Mouse (Mus musculus) T-helper 2 cell (primary cell): ENCODE data around the gene Mafk.

Experiments used
- in situ Hi-C: fragments of 300-600 bp; cut with MboI, MseI; formaldehyde crosslinking; loops from one replicate; pipeline ENCODE4 v1.15.1; 2025; ENCODE audit warnings: high pct_unique_total_duplicates

Gene Mafk

DNA sequence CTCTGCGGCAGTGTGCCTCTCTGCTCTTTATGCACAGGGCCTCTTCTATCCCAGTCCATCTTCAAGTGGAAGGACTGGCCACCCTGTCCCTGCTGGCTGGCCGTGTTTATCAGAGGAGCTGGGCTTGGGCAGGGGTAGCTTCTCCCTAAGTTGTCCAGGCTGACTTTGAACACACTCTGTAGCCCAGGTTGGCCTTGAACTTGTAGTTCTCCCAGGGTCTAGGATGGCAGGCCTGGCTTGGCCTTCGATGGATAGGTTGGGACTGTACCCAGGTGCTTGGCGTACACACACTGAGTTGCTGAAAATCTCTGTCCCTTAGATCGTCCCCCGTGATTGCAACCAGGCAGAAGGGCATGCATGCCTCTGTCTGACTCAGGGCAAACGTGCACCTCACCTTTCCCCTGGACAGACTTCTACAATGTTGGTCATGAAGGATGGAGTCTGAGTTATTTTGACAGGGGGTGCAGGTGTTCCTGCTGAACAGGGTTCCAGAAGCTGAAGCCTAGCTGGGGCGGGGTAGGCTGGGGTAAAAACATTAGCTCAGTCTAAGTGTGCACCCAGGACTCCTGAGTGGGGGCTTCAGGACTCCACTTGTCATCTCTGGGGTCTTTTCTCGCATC is 4.8 kb downstream of the Mafk start:
- in situ Hi-C loops, result no loop called here

DNA sequence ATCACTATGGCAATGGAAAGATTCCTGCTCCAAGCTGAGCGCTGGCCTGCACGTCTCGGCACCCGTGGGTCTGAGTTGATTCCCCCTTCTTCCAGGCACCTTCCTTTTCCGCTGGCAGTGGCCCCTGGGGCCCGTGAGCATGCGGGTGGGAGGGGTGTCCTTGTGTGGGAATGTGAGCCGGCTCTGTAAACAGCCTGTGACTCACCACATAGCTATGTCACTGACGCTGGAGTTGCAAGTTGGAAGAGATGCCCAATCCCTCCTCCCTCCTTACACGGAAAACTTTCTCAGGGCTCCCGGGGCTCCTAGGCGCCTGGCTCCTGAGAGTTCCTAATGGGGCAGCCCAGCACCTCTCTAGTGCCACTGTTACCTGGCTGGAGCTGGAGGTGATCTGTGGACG is 5.6 kb downstream of the Mafk start:
- in situ Hi-C loops, result no loop called here

DNA sequence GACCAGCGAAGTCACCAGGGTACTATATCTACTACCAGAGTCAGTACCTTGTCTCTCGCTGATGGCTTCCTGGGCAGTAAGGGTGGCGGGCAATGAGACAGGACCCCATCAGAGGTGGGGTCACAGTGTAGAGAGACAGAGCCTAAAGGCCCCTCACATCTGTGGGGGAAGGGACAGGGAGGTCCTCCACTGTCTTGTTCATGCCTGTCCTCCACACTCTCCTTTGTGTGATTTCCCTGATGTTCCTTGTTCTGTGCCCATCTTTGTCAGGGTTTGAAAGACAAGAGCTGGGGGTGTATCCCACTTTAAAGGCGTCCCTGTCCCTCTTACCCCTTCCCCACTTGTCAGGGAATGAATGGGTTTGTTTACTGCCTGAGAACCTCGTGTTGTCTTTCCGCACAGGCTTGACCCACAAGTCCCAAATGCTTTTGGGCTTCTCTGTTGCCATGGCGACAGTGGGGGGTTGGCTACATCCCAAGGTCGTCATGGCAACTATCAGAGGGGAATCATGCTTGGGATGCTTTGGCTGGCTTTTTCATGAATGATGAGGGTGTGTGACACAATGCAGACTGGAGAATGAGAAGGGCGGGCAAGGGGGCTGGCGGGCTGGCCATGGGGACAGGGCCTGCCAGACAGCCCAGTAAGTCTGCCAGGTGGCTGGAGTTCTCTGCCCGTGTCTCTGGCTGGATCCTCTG is 6.3 kb downstream of the Mafk start:
- in situ Hi-C loops, result no loop called here

DNA sequence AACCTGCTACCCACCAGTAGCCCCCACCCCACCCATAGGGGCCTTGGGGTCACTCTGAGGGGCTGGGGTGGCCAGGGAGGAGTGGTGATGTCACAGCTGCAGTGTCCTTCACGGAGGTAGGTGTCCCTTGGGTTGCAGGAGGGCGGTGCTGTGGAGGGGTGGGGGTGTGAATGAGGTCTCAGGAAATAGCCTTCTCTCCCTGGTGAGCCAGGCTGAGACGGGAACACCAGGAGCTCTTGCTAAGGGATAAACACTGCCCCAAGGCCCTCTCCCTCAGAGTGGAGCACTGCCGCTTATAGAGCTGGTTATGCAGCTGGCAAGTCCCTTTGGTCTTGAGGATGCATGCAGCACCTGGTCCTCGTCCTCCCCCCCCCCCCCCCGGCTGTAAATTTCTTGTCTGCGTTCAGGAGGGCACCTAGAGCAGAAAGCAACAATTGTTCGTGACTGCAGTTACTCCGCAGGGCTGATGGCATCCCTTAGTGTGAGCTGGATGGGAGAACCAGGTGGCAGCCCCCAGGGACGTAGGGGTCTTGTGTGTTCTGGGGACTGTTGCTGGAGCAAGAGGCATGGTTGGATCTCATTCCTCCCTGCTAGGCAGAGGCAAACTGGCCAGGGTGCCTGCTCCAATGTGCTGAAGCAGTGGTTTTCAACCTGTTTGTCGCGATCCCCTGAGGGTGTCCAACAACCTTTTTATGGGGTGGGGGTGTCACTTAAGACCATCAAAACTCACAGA is 7.0 kb downstream of the Mafk start:
- in situ Hi-C loops, result no loop called here

DNA sequence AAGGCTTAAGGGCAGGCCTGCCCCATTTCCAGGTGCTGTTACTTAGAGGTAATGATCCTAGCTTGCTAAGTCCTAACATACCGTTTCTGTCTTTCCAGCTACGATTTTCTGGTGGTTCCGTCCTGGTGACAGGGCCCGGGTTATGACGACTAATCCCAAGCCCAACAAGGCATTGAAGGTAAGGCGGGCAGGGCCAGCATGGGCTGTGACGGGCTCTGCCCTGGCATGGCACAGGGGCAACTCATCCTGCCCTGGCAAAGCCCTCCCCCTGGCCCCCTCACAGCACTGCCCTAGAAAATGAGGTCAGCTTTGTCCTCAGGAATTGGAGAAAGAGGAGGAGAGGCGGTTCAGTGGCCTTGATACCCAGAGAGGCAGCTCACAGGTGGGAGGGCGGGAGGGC is 7.7 kb downstream of the Mafk start:
- in situ Hi-C loops, result no loop called here

DNA sequence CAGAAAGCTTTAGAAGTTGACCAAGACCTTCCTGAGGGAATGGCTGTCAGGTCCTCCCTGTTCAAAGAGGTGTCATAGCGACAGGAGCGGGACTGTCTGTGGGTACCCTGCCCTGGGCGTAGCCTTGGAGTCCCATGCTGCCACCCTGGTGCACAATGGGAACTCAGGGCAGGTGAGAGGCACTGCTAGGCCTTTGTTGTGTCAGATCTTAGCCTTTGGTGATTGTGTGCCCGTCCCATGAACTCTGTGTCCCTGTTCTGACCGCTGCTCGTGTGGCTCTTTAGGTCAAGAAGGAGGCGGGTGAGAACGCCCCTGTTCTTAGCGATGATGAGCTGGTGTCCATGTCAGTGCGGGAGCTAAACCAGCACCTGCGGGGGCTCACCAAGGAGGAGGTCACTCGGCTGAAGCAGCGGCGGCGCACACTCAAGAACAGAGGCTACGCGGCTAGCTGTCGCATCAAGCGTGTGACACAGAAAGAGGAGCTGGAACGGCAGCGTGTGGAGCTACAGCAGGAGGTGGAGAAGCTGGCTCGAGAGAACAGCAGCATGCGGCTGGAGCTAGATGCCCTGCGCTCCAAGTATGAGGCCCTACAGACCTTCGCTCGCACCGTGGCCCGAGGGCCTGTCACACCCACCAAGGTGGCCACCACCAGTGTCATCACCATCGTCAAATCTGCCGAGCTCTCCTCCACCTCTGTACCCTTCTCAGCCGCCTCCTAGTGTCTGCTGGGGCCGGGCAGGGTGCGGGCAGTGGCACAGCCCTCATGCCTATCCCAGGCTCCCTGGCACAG is 8.7 kb downstream of the Mafk start:
- in situ Hi-C loops, result no loop called here

DNA sequence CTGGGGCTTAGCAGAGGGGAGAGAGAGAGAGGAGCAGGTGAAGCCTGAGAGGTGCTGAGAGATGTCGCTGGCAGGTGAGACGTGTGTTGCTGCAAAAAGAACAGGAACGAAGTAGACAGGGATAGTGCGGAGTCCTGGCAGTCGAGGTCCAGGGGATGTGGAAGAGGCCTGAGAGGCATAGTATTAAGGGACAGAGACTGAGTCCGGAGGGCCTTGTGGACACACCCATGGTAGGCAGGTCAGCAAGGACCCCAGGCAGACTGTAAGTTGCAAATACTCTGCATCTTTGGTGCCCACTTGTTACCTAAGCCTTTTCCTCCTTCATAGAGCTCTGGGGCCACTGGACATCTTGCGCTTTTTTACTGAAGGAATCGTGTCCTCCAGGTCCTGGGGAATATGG is 9.9 kb downstream of the Mafk start:
- in situ Hi-C loops, result no loop called here

DNA sequence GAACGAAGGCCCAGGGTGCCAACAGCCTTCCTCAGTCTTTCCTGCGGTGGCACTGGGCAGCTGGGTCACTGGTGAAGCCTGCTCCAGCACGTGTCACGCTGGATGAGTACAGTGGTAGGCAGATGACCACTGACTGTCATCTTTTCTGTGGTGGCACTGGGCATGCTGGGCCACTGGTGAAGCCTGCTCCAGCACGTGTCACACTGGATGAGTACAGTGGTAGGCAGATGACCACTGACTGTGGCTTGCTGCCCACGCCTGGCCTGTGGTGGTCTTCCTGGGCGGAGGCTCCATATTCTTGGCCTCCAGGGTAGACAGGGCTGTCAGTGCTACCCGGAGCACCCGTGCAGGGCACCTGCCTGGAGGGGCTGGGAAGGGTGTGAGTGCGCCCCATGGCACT is 10.6 kb downstream of the Mafk start:
- in situ Hi-C loops, result no loop called here

DNA sequence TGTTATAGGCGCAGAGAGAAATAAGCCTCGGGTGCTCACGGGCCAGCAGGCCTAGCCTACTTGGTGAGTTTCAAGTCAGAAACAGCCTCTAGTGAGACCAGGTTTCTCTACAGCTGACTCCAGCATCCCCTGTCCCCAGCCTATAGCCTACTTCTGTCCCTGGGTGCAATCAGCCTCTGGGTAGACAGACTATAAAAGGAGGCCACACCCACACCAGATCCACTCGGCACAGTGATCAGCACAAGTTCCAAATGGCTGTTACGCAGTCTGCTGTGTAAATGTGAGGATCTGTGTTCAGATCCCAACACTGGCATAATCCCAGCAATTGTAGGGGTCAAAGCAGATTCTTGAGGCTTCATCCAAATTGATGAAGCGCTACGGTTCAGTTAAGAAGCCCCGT is 11.9 kb downstream of the Mafk start:
- in situ Hi-C loops, result no loop called here

DNA sequence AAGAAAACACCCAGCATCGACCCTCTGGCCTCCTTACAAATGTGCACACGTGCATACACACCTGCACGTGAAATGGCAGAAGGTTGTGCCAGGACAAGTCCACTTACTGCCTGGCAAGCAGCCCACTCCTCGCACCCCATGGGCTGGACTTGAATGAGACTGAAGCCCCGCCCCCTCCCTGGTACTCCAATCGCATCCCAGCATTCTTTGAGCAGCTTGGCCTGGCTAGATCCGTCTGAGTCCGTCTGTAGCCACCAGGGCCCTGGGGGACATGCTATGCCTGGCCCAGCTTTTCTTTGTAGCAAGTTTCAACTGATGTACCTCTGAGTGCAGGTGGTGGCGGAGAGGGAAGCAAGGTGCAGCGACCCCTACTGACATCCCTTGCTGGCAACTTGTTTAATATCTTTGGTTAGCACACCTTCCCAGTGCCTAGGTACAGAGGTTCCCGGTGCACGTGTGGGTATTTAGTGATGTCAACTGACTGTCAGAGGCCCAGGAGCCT is 12.3 kb downstream of the Mafk start:
- in situ Hi-C loops, result no loop called here

DNA sequence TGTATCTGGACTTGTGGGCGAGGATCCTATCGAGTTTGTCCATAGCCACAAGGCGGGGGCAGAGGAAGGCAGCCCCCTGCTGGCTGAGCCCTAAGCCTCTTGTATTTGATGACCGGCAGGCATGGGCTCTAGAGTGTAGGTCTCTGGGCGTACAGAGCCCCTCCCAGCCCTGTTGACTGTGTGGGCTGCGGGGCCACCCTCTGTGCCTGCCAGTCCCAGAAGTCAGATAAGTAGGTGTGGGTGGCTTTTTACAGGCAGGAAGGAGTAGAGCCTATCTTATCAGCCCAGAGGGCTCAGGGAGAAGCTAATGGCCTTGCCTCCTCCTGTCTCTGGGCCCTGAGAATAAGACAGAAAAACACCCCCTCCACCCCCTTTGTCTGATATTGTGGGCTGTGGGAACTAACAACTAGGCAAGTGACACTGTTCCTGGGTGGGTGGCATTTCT is 12.8 kb downstream of the Mafk start:
- in situ Hi-C loops, result no loop called here

DNA sequence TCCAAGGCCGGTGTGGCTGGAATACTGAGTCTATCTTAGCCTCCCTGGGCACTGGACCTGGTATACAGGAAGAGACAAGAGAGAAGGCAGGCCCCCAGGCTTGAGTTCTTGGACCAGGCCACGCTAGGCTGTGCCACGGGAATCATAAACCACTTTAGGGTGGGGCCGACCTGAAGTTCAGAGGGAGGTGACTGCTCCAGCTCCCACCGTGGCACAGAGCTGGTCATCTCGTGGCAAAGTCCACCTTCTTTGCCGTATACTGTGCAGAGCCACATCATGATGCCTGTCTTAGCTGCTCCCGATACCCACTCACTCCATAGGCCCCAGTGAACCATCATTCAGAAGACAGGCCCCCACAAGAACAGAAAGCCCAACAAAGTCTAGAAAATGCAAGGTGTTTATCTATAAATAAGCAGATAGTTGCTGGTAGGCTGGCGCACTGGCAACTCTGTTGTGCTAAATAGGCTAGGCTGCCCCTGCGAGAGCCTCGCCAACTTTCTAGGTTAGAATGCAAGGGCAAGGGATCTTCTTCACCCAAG is 13.3 kb downstream of the Mafk start:
- in situ Hi-C loops, result no loop called here

DNA sequence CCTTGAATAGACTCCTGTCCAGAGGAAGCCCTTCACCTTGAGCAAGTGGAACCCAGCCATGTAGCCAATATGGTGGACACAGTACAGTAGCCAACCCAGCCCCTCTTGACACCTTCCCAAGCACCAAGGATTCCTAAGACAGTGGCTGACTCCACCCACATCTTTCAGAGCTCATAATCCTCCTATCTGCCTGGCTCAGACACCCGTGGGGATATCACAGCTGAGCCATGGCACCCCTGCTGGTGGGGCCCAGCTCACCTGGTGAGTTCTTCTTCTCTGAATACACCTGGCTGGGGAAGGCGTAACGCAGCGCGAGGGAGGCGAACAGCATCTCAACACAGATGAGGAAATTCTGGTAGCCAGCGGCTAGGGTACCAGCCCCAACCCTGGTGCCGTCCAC is 14.6 kb downstream of the Mafk start:
- in situ Hi-C loops, result no loop called here

DNA sequence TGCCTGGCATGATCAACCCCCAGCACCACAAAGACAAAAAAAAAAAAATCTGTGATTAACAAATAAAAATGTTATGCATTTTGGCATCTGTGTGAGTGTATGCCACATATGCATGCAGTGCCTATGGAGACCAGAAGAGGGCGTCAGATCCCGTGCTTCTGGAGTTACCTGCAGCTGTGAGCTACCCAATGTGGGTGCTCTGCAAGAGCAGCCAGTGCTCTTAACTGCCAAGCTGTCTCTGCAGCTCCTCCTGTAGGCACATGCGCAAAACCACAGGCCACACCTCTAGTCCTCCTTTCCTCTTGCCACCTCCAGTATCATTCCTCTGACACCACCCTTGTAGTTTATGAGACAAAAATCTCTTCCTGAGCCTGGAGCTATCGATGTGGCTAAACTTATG is 18.1 kb downstream of the Mafk start:
- in situ Hi-C loops, result no loop called here

DNA sequence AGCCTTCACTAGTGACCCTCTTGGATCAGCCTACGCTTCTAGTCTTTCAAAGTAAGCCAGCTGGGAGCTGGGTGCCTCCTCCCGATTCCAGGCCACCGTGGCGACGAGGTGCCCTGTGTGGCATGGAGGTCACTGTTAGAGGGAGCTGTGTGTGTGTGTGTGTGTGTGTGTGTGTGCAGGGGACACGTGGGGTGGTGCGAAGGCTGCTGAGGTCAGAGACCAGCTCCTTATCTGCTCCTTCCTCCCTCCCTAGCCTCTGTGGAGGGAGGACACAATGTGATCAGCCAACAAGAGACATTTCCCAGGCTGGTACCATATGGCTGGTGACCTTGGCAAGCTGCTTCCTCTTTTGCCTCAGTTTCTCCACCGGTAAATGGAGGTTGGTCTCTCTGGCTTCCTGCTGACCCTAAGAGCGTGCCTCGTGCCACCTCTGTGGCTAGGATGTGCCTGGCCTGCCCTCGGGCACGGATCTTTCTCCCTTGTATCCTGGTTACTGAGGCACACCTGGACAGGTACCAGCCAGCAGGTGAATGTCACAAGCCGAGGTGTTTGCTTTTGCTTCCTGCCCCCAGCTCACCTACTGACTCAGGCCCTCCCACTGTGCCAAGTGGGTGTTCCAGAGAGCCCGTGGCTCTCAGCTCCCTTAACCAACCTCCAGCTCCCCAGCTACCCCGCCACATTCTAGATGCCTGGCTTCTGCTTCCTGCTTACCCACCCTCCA is 20.5 kb downstream of the Mafk start:
- in situ Hi-C loops, result loop anchor here (5.0 kb wide), 1 partner anchor 755 kb away; the partner anchor contains the start of gene Grifin

DNA sequence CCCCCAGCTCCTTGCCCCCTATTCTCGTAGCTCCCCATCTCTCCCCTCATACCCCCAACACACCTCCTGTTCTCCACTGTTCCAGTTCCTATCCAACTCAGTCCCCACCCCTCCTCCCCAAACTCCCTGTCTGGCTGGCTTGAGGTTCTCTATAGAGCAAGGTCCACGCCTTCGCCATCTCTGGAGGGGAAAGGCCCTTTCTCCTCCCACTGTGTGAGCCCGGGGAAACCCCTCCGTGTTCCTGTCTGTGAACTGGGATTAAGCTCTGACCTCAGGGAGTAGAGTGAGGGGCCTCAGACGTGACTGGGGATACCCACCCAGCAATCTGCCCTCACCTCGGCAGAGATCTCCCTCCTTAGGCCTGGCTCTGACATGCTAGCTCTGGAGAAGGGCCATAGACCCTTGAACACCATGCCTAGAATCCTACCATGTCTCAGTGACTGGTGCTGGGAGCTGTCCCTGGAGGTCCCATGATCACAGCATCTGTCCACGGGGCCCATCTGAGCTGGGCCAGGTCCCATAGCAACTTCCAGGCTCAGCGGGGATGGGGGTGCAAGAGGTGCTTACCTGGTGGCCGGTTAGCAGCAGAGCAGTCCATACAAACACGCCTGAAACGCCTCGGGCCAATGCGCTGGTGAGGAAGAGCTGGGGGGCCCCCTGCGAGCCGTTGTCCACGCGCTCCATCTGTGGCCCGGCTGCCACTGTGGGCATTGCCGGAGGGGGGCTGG is 21.2 kb downstream of the Mafk start:
- in situ Hi-C loops, result loop anchor here (5.0 kb wide), 1 partner anchor 755 kb away; the partner anchor contains the start of gene Grifin

DNA sequence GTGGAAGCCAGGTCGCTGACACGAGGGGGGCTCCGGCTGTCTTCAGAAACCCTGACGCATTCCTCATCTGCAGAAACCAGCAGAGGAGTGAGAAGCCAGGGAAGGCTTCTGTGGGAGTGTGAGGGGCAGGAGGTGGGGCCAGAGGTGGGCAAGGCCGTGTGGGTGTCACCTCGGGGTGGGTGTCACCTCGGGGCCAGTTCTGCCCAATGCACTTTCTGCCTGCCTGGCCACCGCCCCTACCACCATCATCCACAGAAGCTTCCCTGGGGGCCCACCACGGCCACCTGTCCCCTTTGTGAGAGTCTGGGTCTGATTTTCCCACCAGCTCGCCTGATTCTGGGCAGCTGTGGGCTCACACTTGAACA is 21.8 kb downstream of the Mafk start:
- in situ Hi-C loops, result loop anchor here (5.0 kb wide), 1 partner anchor 754 kb away; the partner anchor contains the start of gene Grifin

DNA sequence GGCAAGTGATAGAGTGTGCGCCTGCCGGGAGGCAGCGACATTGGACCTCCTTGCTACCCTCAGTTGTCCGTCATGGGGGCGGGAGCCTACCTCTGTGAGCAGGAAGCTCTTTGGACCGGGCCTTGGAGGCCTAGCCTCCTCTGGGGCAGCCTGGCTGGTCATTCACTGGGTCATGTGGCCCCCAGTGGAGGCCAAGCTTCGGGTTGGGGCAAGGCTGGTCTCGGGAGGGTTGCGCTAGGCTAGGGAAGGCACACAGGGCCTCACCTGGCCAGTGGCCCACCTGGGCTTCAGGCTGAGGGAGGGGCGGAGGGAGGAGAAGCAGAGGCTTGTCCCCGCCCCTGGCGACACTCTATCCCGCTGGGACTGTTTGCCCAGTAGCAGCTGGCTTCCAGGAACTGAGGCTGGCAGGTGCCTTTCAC is 22.7 kb downstream of the Mafk start:
- in situ Hi-C loops, result loop anchor here (5.0 kb wide), 1 partner anchor 753 kb away; the partner anchor contains the start of gene Grifin

DNA sequence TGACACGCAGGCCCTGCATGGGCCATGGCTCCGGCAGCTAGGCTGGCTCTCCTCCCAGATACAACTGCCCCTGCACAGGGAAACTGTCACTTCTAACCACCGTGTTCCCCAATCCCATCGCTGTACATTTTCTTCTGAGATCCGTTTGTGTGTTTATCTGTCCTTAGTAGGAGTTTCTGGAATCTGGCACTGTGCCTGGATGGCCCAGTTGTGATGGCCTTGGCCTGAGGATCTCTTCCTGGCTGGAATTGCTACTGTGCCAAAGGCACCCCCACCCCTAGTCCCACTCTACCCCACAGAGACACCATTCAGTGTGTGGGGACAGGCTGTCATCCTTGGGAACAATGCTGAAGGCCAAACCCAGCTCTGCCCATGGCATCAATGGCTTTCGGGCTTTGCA is 24.7 kb downstream of the Mafk start:
- in situ Hi-C loops, result no loop called here

DNA sequence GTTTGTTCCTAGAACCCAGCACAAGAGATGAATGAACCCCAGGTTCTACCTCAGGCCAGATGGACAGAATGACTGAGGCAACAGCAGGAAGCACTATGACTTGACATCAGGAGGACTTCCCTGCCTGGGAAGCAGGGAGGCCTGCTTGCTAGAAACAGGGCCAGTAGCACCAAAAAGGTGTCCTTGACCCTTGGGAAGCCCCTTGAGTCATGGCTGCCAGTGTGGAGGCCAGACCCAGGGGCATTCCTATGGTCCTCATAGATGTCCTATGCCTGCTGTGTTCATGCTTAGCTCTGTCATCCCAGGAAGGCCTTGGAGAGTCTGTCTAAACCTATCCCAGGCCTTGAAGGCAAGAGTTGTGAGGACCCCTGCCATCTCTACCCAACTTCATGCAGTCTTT is 25.1 kb downstream of the Mafk start:
- in situ Hi-C loops, result no loop called here
